Mouse (Mus musculus): ENCODE results near the gene Mylk4. TPM values are rescaled to one million over a fixed set of nuclear protein-coding genes. Genes with fewer than 3 reads are reported as not detected.
A peak's percentile ranks its signal among the peaks of the same experiment; 100 is the strongest.

The Mylk4 gene
- polyA plus RNA-seq, 1 experiment from 2014 or later, result not detected

GRCm38 (mm10) chr13:32783055-32783454, 699 bp downstream of the Mylk4 start:
- Histone ChIP-seq H3K27me3 (replicated peaks; ENCODE audit: control insufficient read depth, insufficient read depth, low read length) (no peaks in the 10 kb centered on the region), H3K36me3 (ENCODE audit: control insufficient read depth, insufficient read depth, low read length) (no peaks in the 10 kb centered on the region), H3K4me1 (ENCODE audit: control insufficient read depth, insufficient read depth, low read length) (no peaks in the 10 kb centered on the region), H3K4me2 (ENCODE audit: low read length) (no peak overlapping the region), H3K4me3 (ENCODE audit: low read depth, low read length) (no peak overlapping the region), H3K27ac (ENCODE audit: low read depth, low read length) (no peak overlapping the region), H3K9ac (ENCODE audit: low read length) (no peak overlapping the region), H3K9me3 (replicated peaks; ENCODE audit: control insufficient read depth, low read length) (no peaks in the 10 kb centered on the region)
- DNase-seq (ENCODE audit: low spot score) (no peak), ATAC-seq (no peak)
- WGBS, result 68% methylated on average over 5 of the region's 5 CpGs

- no peak overlapping the region for H3K4me2 ChIP-seq (ENCODE audit: low read length)
- no peaks in the 10 kb centered on the region for H3K4me1 ChIP-seq (ENCODE audit: control insufficient read depth, insufficient read depth, low read length)
- H3K27ac ChIP-seq (ENCODE audit: low read depth, low read length), result no peak overlapping the region
- H3K9ac ChIP-seq (ENCODE audit: low read length), result no peak overlapping the region
- DNase-seq (ENCODE audit: low spot score) (no peak), ATAC-seq (no peak)
- H3K4me3 ChIP-seq (ENCODE audit: low read depth, low read length), result no peak overlapping the region
- H3K36me3 ChIP-seq (ENCODE audit: control insufficient read depth, insufficient read depth, low read length), result no peaks in the 10 kb centered on the region
- no peaks in the 10 kb centered on the region for H3K9me3 ChIP-seq (replicated peaks; ENCODE audit: control insufficient read depth, low read length)
- WGBS, result 65% methylated on average over 3 of the region's 3 CpGs
- no peaks in the 10 kb centered on the region for H3K27me3 ChIP-seq (replicated peaks; ENCODE audit: control insufficient read depth, insufficient read depth, low read length)
Observed at GRCm38 (mm10) chr13:32778861-32779260, 4.9 kb downstream of the Mylk4 start.

- no peak overlapping the region for H3K4me2 ChIP-seq (ENCODE audit: low read length)
- H3K9me3 ChIP-seq (replicated peaks; ENCODE audit: control insufficient read depth, low read length), result no peaks in the 10 kb centered on the region
- H3K9ac ChIP-seq (ENCODE audit: low read length), result no peak overlapping the region
- WGBS, result 91% methylated on average over 10 of the region's 10 CpGs
- H3K4me1 ChIP-seq (ENCODE audit: control insufficient read depth, insufficient read depth, low read length), result no peaks in the 10 kb centered on the region
- no peak for ATAC-seq
- DNase-seq (ENCODE audit: low spot score), result no peak
- H3K4me3 ChIP-seq (ENCODE audit: low read depth, low read length), result no peak overlapping the region
- H3K27me3 ChIP-seq (replicated peaks; ENCODE audit: control insufficient read depth, insufficient read depth, low read length), result no peaks in the 10 kb centered on the region
- H3K27ac ChIP-seq (ENCODE audit: low read depth, low read length), result no peak overlapping the region
- H3K36me3 ChIP-seq (ENCODE audit: control insufficient read depth, insufficient read depth, low read length), result no peaks in the 10 kb centered on the region
Observed at GRCm38 (mm10) chr13:32776350-32776749, 7.4 kb downstream of the Mylk4 start.

GRCm38 (mm10) chr13:32775889-32776288, 7.9 kb downstream of the Mylk4 start:
- 92% methylated on average over 9 of the region's 9 CpGs for WGBS
- ATAC-seq, result no peak
- Histone ChIP-seq H3K4me1 (ENCODE audit: control insufficient read depth, insufficient read depth, low read length) (no peaks in the 10 kb centered on the region), H3K27me3 (replicated peaks; ENCODE audit: control insufficient read depth, insufficient read depth, low read length) (no peaks in the 10 kb centered on the region), H3K4me3 (ENCODE audit: low read depth, low read length) (no peak overlapping the region), H3K9ac (ENCODE audit: low read length) (no peak overlapping the region), H3K36me3 (ENCODE audit: control insufficient read depth, insufficient read depth, low read length) (no peaks in the 10 kb centered on the region), H3K9me3 (replicated peaks; ENCODE audit: control insufficient read depth, low read length) (no peaks in the 10 kb centered on the region), H3K27ac (ENCODE audit: low read depth, low read length) (no peak overlapping the region), H3K4me2 (ENCODE audit: low read length) (no peak overlapping the region)
- no peak for DNase-seq (ENCODE audit: low spot score)

GRCm38 (mm10) chr13:32769960-32770359, 13.8 kb downstream of the Mylk4 start:
- Histone ChIP-seq H3K27ac (ENCODE audit: low read depth, low read length) (no peak overlapping the region), H3K9ac (ENCODE audit: low read length) (no peak overlapping the region), H3K36me3 (ENCODE audit: control insufficient read depth, insufficient read depth, low read length) (no peaks in the 10 kb centered on the region), H3K4me1 (ENCODE audit: control insufficient read depth, insufficient read depth, low read length) (no peaks in the 10 kb centered on the region), H3K4me3 (ENCODE audit: low read depth, low read length) (no peak overlapping the region), H3K9me3 (replicated peaks; ENCODE audit: control insufficient read depth, low read length) (no peaks in the 10 kb centered on the region), H3K27me3 (replicated peaks; ENCODE audit: control insufficient read depth, insufficient read depth, low read length) (no peaks in the 10 kb centered on the region), H3K4me2 (ENCODE audit: low read length) (no peak overlapping the region)
- DNase-seq (ENCODE audit: low spot score) (no peak), ATAC-seq (no peak)
- 12% methylated on average over 3 of the region's 3 CpGs for WGBS

GRCm38 (mm10) chr13:32768104-32768503, 15.7 kb downstream of the Mylk4 start:
- Histone ChIP-seq H3K36me3 (ENCODE audit: control insufficient read depth, insufficient read depth, low read length) (no peaks in the 10 kb centered on the region), H3K4me1 (ENCODE audit: control insufficient read depth, insufficient read depth, low read length) (no peaks in the 10 kb centered on the region), H3K9ac (ENCODE audit: low read length) (no peak overlapping the region), H3K27ac (ENCODE audit: low read depth, low read length) (no peak overlapping the region), H3K4me2 (ENCODE audit: low read length) (no peak overlapping the region), H3K27me3 (replicated peaks; ENCODE audit: control insufficient read depth, insufficient read depth, low read length) (no peaks in the 10 kb centered on the region), H3K4me3 (ENCODE audit: low read depth, low read length) (no peak overlapping the region), H3K9me3 (replicated peaks; ENCODE audit: control insufficient read depth, low read length) (no peaks in the 10 kb centered on the region)
- ATAC-seq, result no peak
- DNase-seq (ENCODE audit: low spot score), result peak; percentile 52
- 12% methylated on average over 4 of the region's 4 CpGs for WGBS

- ATAC-seq (no peak), DNase-seq (ENCODE audit: low spot score) (no peak)
- Histone ChIP-seq H3K27ac (ENCODE audit: low read depth, low read length) (no peak overlapping the region), H3K27me3 (replicated peaks; ENCODE audit: control insufficient read depth, insufficient read depth, low read length) (no peaks in the 10 kb centered on the region), H3K4me2 (ENCODE audit: low read length) (no peak overlapping the region), H3K36me3 (ENCODE audit: control insufficient read depth, insufficient read depth, low read length) (no peaks in the 10 kb centered on the region), H3K4me1 (ENCODE audit: control insufficient read depth, insufficient read depth, low read length) (0 out of 2 replicates have a peak, but pooled peaks cover under 1% of the 10 kb centered on the region), H3K9ac (ENCODE audit: low read length) (no peak overlapping the region), H3K9me3 (replicated peaks; ENCODE audit: control insufficient read depth, low read length) (no peaks in the 10 kb centered on the region), H3K4me3 (ENCODE audit: low read depth, low read length) (no peak overlapping the region)
- 42% methylated on average over 7 of the region's 7 CpGs for WGBS
Observed at GRCm38 (mm10) chr13:32764448-32764847, 19.3 kb downstream of the Mylk4 start.

GRCm38 (mm10) chr13:32763141-32763540, 20.6 kb downstream of the Mylk4 start:
- no peak overlapping the region for H3K4me2 ChIP-seq (ENCODE audit: low read length)
- no peak overlapping the region for H3K9ac ChIP-seq (ENCODE audit: low read length)
- H3K9me3 ChIP-seq (replicated peaks; ENCODE audit: control insufficient read depth, low read length), result no peaks in the 10 kb centered on the region
- no peaks in the 10 kb centered on the region for H3K36me3 ChIP-seq (ENCODE audit: control insufficient read depth, insufficient read depth, low read length)
- no peak overlapping the region for H3K27ac ChIP-seq (ENCODE audit: low read depth, low read length)
- H3K4me1 ChIP-seq (ENCODE audit: control insufficient read depth, insufficient read depth, low read length), result peaks cover 7% of the 10 kb centered on the region; the same call in 1 of the 2 replicates
- no peak overlapping the region for H3K4me3 ChIP-seq (ENCODE audit: low read depth, low read length)
- DNase-seq (ENCODE audit: low spot score) (no peak), ATAC-seq (no peak)
- WGBS, result 86% methylated on average over 3 of the region's 3 CpGs
- H3K27me3 ChIP-seq (replicated peaks; ENCODE audit: control insufficient read depth, insufficient read depth, low read length), result no peaks in the 10 kb centered on the region

GRCm38 (mm10) chr13:32760795-32761194, 23.0 kb downstream of the Mylk4 start:
- Histone ChIP-seq H3K4me2 (ENCODE audit: low read length) (no peak overlapping the region), H3K9me3 (replicated peaks; ENCODE audit: control insufficient read depth, low read length) (no peaks in the 10 kb centered on the region), H3K9ac (ENCODE audit: low read length) (no peak overlapping the region), H3K27ac (ENCODE audit: low read depth, low read length) (no peak overlapping the region), H3K36me3 (ENCODE audit: control insufficient read depth, insufficient read depth, low read length) (no peaks in the 10 kb centered on the region), H3K4me3 (ENCODE audit: low read depth, low read length) (no peak overlapping the region), H3K4me1 (ENCODE audit: control insufficient read depth, insufficient read depth, low read length) (peaks cover 7% of the 10 kb centered on the region; the same call in 1 of the 2 replicates), H3K27me3 (replicated peaks; ENCODE audit: control insufficient read depth, insufficient read depth, low read length) (no peaks in the 10 kb centered on the region)
- DNase-seq (ENCODE audit: low spot score), result no peak
- 82% methylated on average over 2 of the region's 2 CpGs for WGBS
- ATAC-seq, result no peak
